Mouse (Mus musculus): ENCODE data around the gene Gm5788.

GRCm38 (mm10) chr12:87464678-87465297 is 29.7 kb upstream of the Gm5788 start:
- TF ChIP-seq CTCF (IDR thresholded peaks at IDR 0.05; ENCODE audit: extremely low read depth, insufficient read length, insufficient replicate concordance, low read depth, low read length): no peak
- no peak for TF ChIP-seq POLR2A (IDR thresholded peaks at IDR 0.05; ENCODE audit: low read depth, low read length)

Measured in small intestine, adult 2 months (tissue).